Mouse (Mus musculus): ENCODE measurements around the gene Tm7sf2.

- TF ChIP-seq CTCF (IDR thresholded peaks at IDR 0.05; ENCODE audit: borderline replicate concordance, control insufficient read depth, extremely low read depth, insufficient read depth, low read length, poor library complexity), result no peak
- TF ChIP-seq POLR2A (IDR thresholded peaks at IDR 0.05; ENCODE audit: control insufficient read depth, extremely low read depth, insufficient read depth, low read length, poor library complexity), result no peak
Measured at GRCm38 (mm10) chr19:6029426-6029825, 38.7 kb downstream of the Tm7sf2 start.
